Mouse (Mus musculus): ENCODE data around the gene Bag6.

The Bag6 gene

DNA sequence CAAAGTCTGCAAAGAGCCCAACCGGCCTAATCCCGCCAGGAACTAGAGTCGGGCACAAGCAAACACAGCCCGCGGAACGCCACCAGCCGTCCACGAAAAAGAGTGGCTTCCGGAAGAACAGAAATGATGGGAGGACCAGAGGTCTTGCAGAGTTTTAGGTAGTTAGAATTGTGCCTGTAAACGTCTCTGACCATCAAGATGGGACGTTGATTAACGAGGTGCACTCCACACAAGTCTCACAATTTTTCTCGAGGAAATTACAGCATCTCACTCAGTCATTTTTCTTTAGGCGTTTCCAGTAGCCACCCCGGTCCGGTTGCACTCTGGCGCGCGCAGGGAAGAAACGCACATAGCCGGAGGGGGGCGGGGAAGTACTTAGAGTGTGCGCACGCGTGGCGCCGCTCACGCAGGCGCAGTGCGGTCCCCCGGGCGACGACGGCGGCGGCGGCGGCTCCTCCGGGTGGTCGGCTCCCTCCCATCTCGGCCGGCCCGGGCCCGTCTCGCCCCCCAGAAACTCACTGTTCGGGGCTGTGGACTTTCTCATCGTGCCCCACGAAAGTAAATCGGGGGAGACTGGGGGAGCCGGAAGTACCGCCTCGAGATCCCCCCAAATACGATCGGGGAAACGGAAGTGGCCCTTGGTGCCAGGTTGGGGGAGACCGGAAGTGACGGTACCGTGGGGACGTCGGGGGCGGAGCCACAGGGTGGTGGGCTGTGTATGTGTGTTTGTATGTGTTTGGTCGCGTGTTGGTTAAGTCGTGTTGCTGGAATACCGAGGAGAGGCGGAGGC is at the start of gene Bag6:
Gene Bag6 (plus strand): TSS at position 378 of the 790 bp plus-strand sequence.
- DNase-seq (ENCODE audit: extremely low read depth, low read depth), result peak; percentile 67

- DNase-seq (ENCODE audit: extremely low read depth, low read depth), result no peak
These were observed 49.6 kb upstream of the Bag6 start, which contains the start of gene Ly6g6f for GRCm38 (mm10) chr17:35085208-35085865. TSS of gene Ly6g6f (minus strand) at chr17:35085610.

- no peak for DNase-seq (ENCODE audit: extremely low read depth, low read depth)
These were observed 46.8 kb upstream of the Bag6 start for GRCm38 (mm10) chr17:35088151-35088550.

- peak; percentile 74 for DNase-seq (ENCODE audit: extremely low read depth, low read depth)
These were observed 45.9 kb upstream of the Bag6 start, which contains the start of gene Abhd16a for GRCm38 (mm10) chr17:35088825-35089644. TSS of gene Abhd16a (plus strand) at chr17:35089263.

GRCm38 (mm10) chr17:35090166-35090932 is 44.6 kb upstream of the Bag6 start:
- no peak for DNase-seq (ENCODE audit: extremely low read depth, low read depth)

DNA sequence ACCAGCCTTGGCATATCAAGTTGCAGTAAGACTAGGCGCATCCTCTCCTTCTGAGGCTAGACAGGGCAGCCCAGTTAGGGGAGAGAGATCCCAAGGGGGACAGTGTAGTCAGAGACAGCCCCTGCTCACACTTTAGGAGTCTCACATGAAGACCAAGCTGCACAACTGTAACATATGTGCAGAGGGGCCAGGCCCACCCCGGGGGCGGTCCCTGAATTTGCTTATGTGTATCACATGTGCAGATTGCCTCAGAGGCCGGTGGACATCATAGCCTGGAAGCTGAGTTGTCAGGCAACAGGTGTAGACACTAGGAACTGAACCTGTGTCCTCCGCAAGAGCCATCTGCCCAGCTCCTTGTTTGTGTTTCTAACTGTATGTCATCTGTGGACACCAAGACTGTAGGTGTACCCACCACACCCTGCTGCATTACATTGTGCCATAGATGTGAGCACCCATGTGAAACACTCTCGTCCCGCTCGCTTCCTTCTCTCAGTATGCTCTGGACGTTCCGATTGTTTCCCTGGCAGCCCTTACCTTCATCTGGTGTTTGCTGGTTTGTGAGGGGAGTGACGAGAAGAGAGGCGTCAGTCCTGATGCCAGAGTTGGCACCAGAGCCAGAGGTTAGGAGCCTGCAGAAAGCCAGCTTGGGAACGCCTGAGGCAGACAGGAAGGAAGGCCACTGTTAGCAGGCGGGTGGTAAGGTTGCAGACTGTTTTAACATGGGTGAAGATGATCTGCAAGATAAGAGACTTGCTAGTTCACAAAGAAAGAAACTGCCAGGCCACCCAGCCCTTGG is 42.4 kb upstream of the Bag6 start:
- DNase-seq (ENCODE audit: extremely low read depth, low read depth), result no peak

DNA sequence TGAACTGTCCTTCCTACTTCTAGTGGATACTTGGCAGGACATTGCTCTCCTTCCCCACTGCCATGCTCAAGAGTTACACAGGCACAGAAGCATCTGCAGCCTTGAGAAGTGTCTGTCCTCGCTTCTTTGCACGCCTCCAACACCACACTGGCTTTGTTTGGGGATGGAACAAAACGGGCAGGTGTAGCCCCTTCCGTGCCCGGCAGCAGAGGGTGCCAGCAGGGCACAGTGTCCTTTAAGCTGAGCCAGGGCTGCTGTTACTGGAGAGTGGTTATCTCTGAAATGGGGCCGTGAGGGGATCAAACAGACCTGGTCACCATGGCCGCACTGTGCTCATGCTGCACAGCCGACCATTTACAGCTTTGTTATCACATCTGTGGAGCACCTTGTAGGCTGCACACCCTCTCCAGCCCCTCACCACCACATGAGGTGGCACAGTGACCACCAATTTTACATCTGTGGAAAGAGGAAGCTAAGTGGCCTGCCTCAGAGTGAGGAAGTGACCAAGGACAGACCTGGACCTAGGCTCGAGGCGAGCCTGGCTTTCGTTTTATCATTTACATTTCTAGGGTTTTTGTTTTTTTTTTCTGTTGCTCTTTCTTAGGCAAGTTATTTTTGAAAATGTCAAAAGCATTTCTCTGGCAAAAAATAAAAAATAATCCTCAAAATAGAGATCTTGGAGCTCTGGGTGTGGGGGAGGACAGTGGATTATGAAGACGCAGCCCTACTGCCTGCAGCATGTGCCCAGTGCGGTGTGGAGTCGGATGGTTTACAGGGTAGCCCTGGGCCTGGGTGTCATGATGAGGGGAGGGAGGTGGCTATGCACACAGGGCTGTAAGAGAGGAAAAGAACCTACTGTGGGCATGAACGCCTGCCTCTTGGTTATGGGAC is 40.3 kb upstream of the Bag6 start:
- DNase-seq (ENCODE audit: extremely low read depth, low read depth), result no peak

GRCm38 (mm10) chr17:35096597-35096996 is 38.4 kb upstream of the Bag6 start:
- DNase-seq (ENCODE audit: extremely low read depth, low read depth), result no peak

DNA sequence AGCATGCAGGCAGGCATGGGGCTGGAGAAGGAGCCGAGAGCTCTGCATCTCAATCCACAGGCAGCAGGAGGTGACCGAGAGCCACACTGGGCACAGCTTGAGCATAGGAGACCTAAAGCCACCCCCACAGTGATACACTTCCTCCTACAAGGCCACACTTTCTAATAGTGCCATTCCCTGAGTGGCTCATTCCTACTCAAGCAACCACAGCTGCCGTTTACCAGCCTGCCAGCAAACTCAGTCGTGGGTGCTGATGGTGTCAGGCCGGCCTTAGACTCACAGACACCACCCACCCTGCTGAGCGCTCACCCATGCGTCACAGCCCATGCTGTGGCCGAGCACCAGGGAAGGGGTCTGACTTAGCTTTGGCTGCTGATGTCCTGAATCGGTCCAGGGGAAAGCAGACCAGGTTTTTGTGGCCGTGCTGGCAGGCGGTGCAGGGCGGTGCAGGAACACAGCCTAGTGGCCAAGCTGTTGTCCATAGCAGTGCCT is 37.8 kb upstream of the Bag6 start:
- no peak for DNase-seq (ENCODE audit: extremely low read depth, low read depth)

GRCm38 (mm10) chr17:35100196-35100765 is 34.7 kb upstream of the Bag6 start:
- DNase-seq (ENCODE audit: extremely low read depth, low read depth), result no peak

- no peak for DNase-seq (ENCODE audit: extremely low read depth, low read depth)
These were observed 33.8 kb upstream of the Bag6 start for GRCm38 (mm10) chr17:35101161-35101560.

DNA sequence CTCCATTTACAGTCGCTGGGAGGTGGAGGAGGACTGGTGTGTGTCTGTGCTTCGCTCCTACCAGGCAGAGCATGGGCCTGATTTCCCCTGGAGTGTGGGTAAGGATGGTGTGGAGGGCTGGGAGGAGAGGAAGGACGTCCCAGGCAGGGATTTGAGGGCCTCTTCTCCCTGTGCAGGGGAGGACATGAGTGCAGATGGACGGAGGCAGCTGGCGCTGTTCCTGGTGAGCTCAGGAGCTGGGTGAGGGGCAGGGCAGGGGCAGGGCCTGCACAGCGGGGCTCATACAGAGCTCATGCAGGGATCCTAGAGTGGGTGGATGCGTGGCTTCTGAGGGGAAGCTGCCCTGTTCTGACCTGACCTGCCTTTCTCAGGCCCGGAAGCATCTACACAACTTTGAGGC is 32.7 kb upstream of the Bag6 start:
- no peak for DNase-seq (ENCODE audit: extremely low read depth, low read depth)

DNA sequence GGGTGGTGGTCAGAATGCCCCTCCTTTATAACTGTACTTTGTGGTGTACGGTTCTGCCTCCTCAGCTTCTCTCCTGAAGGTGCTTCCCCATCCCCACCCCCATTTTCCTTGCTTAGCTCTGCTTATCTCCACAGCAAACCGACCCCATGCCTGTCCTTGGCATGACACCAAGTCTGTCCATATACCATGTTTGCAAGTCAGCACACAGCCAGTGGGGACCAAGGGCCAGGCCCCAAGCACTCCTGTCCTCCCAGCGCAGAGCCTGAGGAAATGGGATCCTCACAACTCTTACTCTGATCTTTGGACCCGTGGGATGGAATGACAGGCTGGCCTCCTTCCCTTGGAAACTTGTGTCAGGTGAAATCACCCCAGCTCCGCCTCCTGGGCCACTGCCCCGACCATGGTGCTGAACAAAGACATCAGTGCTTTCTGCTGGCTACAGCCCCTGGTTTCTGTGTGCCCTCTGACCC is 31.7 kb upstream of the Bag6 start:
- peak; percentile 93 for DNase-seq (ENCODE audit: extremely low read depth, low read depth)

GRCm38 (mm10) chr17:35104079-35104478 is 30.9 kb upstream of the Bag6 start:
- DNase-seq (ENCODE audit: extremely low read depth, low read depth), result no peak

GRCm38 (mm10) chr17:35104754-35105153 is 30.2 kb upstream of the Bag6 start:
- peak; percentile 79 for DNase-seq (ENCODE audit: extremely low read depth, low read depth)

GRCm38 (mm10) chr17:35105740-35106389 is 29.1 kb upstream of the Bag6 start:
- no peak for DNase-seq (ENCODE audit: extremely low read depth, low read depth)

GRCm38 (mm10) chr17:35106522-35106921 is 28.5 kb upstream of the Bag6 start:
- DNase-seq (ENCODE audit: extremely low read depth, low read depth), result no peak

DNA sequence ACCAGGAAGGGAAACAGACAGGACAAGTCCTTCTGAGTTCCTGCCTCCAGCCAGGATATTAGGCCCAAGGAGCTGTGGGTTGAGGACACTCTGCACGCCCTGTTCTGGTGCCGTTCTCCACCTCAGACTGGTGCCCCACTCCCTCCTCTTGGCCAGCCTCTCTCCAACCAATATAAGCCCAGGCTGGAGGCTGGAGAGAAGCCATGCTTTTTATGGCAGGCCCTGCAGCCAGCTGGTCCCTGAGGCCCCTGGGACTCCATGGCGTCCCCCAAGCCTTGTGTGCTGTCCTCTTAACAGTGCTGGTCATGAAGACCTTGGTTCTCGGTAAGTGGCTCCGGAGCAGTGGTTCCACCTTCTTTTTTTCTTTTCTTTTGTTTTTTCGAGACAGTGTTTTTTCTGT is 26.9 kb upstream of the Bag6 start, which contains the start of gene Ly6g5c:
Gene Ly6g5c (plus strand): TSS at position 183 of the 400 bp plus-strand sequence.
- no peak for DNase-seq (ENCODE audit: extremely low read depth, low read depth)

All from MEL-GATA-1-ER (cell line).